Mouse (Mus musculus): ENCODE measurements around the gene Olfr132.
"Not testable (repeated sequence)": the region's sequence is repeated elsewhere in the genome, so short reads cannot be mapped to it uniquely, and the experiment has no call there.

Gene Olfr132

DNA sequence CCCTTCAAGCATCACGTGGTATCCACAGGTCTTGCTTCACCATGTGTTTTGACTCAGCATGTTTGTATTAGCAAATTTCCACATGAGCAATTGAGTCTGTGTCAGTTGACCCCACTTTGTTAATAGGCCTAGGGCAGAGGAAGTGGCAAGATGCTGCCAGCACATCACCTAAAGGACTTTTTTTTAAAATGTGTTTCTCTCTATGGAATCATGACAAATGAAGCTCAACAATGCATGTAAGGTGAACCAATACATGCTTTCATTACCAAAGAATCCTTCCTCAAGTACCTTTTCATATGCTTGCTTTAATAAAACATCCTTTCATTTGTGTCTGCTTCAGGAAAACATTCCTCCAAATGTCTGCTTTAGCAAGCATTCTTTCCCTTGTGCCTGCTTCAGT, at the start of gene Olfr132:
Olfr132 (minus strand) TSS at position 101 of the 400 bp plus-strand sequence.
- DNase-seq: no peak

- no peak for DNase-seq
Observed at GRCm38 (mm10) chr17:38171088-38171487, 36.8 kb upstream of the Olfr132 start, which contains the start of gene Olfr134. TSS of gene Olfr134 (plus strand) at chr17:38171388.

DNA sequence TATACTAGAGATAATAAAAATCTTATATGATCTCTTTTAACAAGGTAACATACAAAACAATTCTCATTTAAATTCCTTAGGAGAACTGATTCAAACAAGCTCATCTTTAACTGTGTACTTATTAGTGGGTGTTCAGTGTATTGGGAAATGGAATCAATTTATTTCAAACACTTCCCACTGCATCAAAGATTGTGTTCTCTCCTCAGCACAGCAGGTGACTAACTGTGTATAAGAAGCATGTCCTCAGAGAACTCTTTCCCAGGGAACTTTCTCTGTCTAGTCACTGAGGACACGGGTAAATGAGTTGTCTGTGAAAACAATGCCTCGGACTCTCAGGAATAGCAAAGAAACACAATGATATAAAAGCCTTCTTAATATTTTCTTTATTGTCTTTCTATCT, 10.7 kb upstream of the Olfr132 start, which contains the start of gene Olfr133:
Olfr133 (plus strand) TSS at position 301 of the 400 bp plus-strand sequence.
- DNase-seq: no peak

DNA sequence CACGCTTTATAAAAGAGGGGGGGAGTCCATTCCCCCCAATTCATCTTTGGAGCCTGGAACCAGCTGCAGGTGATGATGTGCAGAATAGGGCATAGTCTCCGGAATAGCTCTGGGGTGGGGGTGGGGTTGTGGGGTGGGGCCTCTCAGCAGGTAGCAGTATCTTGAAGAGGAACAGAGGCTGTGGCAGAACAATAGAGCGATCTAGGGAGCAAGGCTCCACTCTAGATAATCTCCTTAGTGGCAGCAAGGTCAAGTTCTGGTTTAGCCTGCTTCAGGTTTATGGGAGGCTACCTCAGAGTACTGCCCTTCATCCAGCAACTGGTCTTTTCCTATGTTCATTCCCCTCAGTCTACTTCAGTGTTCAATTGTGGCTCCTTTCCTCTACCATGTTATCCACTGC, 9.0 kb downstream of the Olfr132 start:
- DNase-seq: not testable (repeated sequence)

- not testable (repeated sequence) for DNase-seq
Observed at GRCm38 (mm10) chr17:38124199-38124598, 10.1 kb downstream of the Olfr132 start.

- DNase-seq: no peak
Observed at GRCm38 (mm10) chr17:38088593-38088992, 45.7 kb downstream of the Olfr132 start, which contains the start of gene Olfr131. TSS of gene Olfr131 (minus strand) at chr17:38088693.

- DNase-seq: no peak
Observed at GRCm38 (mm10) chr17:38082364-38082763, 52.0 kb downstream of the Olfr132 start.

Measured in kidney, postnatal 14 days (tissue).